Mouse (Mus musculus) testis, adult 2 months (tissue): ENCODE measurements around the gene Kdm5d. TPM values are rescaled to one million over a fixed set of nuclear protein-coding genes. Genes with fewer than 3 reads are reported as not detected.
A peak's percentile ranks its signal among the peaks of the same experiment; 100 is the strongest.

Experiments used
- H3K27ac ChIP-seq: fragments of 200-500 bp; 2 replicates; pipeline ENCODE4 v1.5.1; 2012; ENCODE audit warnings: low read depth, low read length; ENCODE audit not compliant: control insufficient read depth, insufficient read depth
- H3K27me3 ChIP-seq: fragments of 200-500 bp; 2 replicates; pipeline ENCODE4 v1.6.1; 2012; ENCODE audit warnings: mild to moderate bottlenecking, low read length, moderate library complexity; ENCODE audit not compliant: control insufficient read depth, insufficient read depth
- H3K36me3 ChIP-seq: fragments of 200-500 bp; 2 replicates; pipeline ENCODE4 v1.6.1; 2012; ENCODE audit warnings: mild to moderate bottlenecking, low read length; ENCODE audit not compliant: control insufficient read depth, insufficient read depth
- H3K4me1 ChIP-seq: fragments of 200-500 bp; 2 replicates; pipeline ENCODE4 v1.6.1; 2012; ENCODE audit warnings: low read length; ENCODE audit not compliant: control insufficient read depth, insufficient read depth
- H3K4me3 ChIP-seq: fragments of 200-500 bp; 2 replicates; pipeline ENCODE4 v1.5.1; 2012; ENCODE audit warnings: low read depth, mild to moderate bottlenecking, low read length, moderate library complexity, mixed read lengths; ENCODE audit not compliant: control insufficient read depth
- CTCF ChIP-seq: fragments of 200-500 bp; IDR thresholded peaks from 2 replicates; pipeline ENCODE4 v1.5.1; 2012; ENCODE audit warnings: low read depth, mild to moderate bottlenecking, inconsistent platforms, low read length, moderate library complexity; ENCODE audit not compliant: control insufficient read depth, insufficient read depth, insufficient replicate concordance
- POLR2A ChIP-seq: fragments of 200-500 bp; IDR thresholded peaks from 2 replicates; pipeline ENCODE4 v1.6.1; 2012; ENCODE audit warnings: low read depth, mild to moderate bottlenecking, inconsistent platforms, low read length, moderate library complexity; ENCODE audit not compliant: control insufficient read depth
- polyA plus RNA-seq: library from polyadenylated mRNA; depleted of rRNA; stranded (reverse); fragments of >200 nt; gene quantifications from 2 replicates; pipeline ENCODE4 v1.2.3, GENCODE M21; 2012; rRNA removed

Kdm5d gene
- polyA plus RNA-seq, result 1.1 and 1.8 TPM in 2 replicates

GRCm38 (mm10) chrY:897393-898227, at the start of gene Kdm5d:
TSS of gene Kdm5d (plus strand) at chrY:897788.
- Histone ChIP-seq H3K4me3 (peak within 1 kb of the TSS; percentile 79), H3K27ac (peak within 1 kb of the TSS; percentile 53; the same call in 1 of the 2 replicates)

GRCm38 (mm10) chrY:872404-872803, 25.2 kb upstream of the Kdm5d start:
- TF ChIP-seq CTCF (no peak), POLR2A (no peak)
- H3K36me3 ChIP-seq, result no peaks in the 10 kb centered on the region
- H3K4me3 ChIP-seq, result no peak overlapping the region
- H3K27ac ChIP-seq, result no peak overlapping the region
- H3K27me3 ChIP-seq, result no peaks in the 10 kb centered on the region
- no peaks in the 10 kb centered on the region for H3K4me1 ChIP-seq

More at GRCm38 (mm10) chrY:897393-898227, at the start of gene Kdm5d:
- H3K4me1 ChIP-seq, result no peaks in the 10 kb centered on the region
- no peak for TF ChIP-seq CTCF
- no peak for TF ChIP-seq POLR2A
- no peaks in the 10 kb centered on the region for H3K36me3 ChIP-seq
- no peaks in the 10 kb centered on the region for H3K27me3 ChIP-seq

GRCm38 (mm10) chrY:872855-873549, 24.6 kb upstream of the Kdm5d start:
- no peak for TF ChIP-seq POLR2A
- TF ChIP-seq CTCF, result no peak
- H3K4me1 ChIP-seq, result no peaks in the 10 kb centered on the region
- no peaks in the 10 kb centered on the region for H3K36me3 ChIP-seq
- no peak overlapping the region for H3K4me3 ChIP-seq
- no peak overlapping the region for H3K27ac ChIP-seq
- H3K27me3 ChIP-seq, result no peaks in the 10 kb centered on the region

Other genes starting within 250 kb of the Kdm5d start
- gene Zfy1, start 100.4 kb upstream of the Kdm5d start, polyA plus RNA-seq, result 1.00 and 1.4 TPM in 2 replicates
- 10.2 and 11.1 TPM in 2 replicates for gene Uba1y, start 79.1 kb upstream of the Kdm5d start, polyA plus RNA-seq
- 12.6 and 16.6 TPM in 2 replicates for gene Eif2s3y, start 112.8 kb downstream of the Kdm5d start, polyA plus RNA-seq